Comparison of ENCODE assay signal across 8 mouse cellular contexts in the genomic region with DNA sequence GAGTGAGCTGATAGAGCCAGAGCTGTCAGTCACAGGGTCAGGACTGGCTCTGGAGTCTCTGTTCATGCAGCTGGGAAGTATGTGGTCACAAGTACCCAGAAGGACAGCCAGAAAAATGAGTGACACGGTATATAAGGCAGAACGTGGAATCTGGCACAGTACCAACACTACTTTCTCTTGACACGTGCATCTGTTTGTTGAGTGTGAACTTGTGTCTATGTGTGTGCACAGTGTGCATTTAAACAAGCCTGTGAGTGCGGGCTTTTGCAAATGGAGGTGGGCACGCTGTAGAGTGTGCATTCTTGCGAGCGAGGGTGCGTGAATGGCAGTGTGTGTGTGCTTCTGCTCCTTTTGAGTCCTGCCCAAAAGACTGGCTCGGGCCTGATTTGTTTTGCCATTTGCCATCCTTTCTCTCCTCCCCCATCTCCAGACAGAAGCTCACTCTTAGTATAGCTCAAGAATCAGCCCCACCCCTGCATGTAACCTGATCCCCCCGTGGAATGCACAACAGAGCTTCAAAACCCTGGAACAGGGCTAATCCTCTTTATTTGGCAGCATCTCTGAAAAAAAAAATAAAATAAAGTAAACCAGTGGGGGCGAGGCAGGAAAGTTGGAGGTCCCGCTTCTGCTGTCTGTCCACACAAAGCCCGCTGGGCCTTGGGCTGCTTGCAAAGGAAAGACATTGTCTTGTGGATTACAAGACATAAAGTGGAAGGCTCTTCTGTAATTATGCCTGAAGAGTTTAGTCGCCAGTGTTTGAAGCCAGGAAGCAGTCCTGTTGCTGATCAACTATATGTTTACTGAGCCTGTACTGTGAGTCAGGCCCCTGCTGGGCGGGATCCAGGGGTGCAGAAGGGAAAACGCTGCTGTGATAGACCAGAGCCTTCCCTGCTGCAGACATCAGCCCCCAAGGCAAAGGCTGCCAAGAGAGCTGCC. TPM values are rescaled to one million over a fixed set of nuclear protein-coding genes. Genes with fewer than 3 reads are reported as not detected.
DNase-seq lines count a peak whose midpoint lies in the region; ATAC-seq lines count a peak whose summit lies in the region.

No protein-coding gene starts in this region.

- peak overlapping the region; percentile 96 for H3K27ac ChIP-seq in lung, embryonic 16.5 days (ENCODE audit: low read length)
- peak overlapping the region; percentile 88 for H3K27ac ChIP-seq in embryonic facial prominence, embryonic 10.5 days (replicated peaks)
- no peak overlapping the region for H3K27ac ChIP-seq in hindbrain, embryonic 16.5 days (ENCODE audit: low read depth, low read length)
- H3K27ac ChIP-seq in midbrain, embryonic 16.5 days (ENCODE audit: low read length) = no peak overlapping the region

- H3K4me2 ChIP-seq in lung, embryonic 16.5 days (ENCODE audit: low read depth, low read length) = peak overlapping the region; percentile 35
- H3K4me2 ChIP-seq in hindbrain, embryonic 16.5 days (ENCODE audit: low read length) = no peak overlapping the region
- H3K4me2 ChIP-seq in midbrain, embryonic 16.5 days (ENCODE audit: low read length) = peak overlapping the region; percentile 7; the same call in 1 of the 2 replicates

- H3K27me3 ChIP-seq in lung, embryonic 16.5 days (ENCODE audit: control insufficient read depth, insufficient read depth, low read depth, low read length) = no peaks in the 10 kb centered on the region
- H3K27me3 ChIP-seq in embryonic facial prominence, embryonic 10.5 days (replicated peaks; ENCODE audit: low read depth, poor library complexity, severe bottlenecking) = 0 out of 2 replicates have a peak, but pooled peaks cover 7% of the 10 kb centered on the region
- no peaks in the 10 kb centered on the region for H3K27me3 ChIP-seq in hindbrain, embryonic 16.5 days (replicated peaks; ENCODE audit: control insufficient read depth, insufficient read depth, low read length)
- no peaks in the 10 kb centered on the region for H3K27me3 ChIP-seq in midbrain, embryonic 16.5 days (ENCODE audit: control insufficient read depth, insufficient read depth, low read depth, low read length)

- no peaks in the 10 kb centered on the region for H3K9me3 ChIP-seq in lung, embryonic 16.5 days (ENCODE audit: control insufficient read depth, low read length)
- no peaks in the 10 kb centered on the region for H3K9me3 ChIP-seq in embryonic facial prominence, embryonic 10.5 days
- no peaks in the 10 kb centered on the region for H3K9me3 ChIP-seq in hindbrain, embryonic 16.5 days (ENCODE audit: control insufficient read depth, low read length)
- H3K9me3 ChIP-seq in midbrain, embryonic 16.5 days (replicated peaks; ENCODE audit: control insufficient read depth, low read length, poor library complexity, severe bottlenecking) = no peaks in the 10 kb centered on the region

- 4% methylated on average over 16 of the region's 16 CpGs for WGBS in lung, embryonic 16.5 days
- 9% methylated on average over 16 of the region's 16 CpGs for WGBS in embryonic facial prominence, embryonic 10.5 days
- WGBS in hindbrain, embryonic 16.5 days = 12% methylated on average over 16 of the region's 16 CpGs
- whole genome bisulfite sequencing in midbrain, embryonic 16.5 days = 5% methylated on average over 16 of the region's 16 CpGs

- H3K4me3 ChIP-seq in lung, embryonic 16.5 days (ENCODE audit: low read length) = no peak overlapping the region
- peak overlapping the region; percentile 36 for H3K4me3 ChIP-seq in embryonic facial prominence, embryonic 10.5 days
- H3K4me3 ChIP-seq in hindbrain, embryonic 16.5 days (ENCODE audit: low read length) = no peak overlapping the region
- no peak overlapping the region for H3K4me3 ChIP-seq in midbrain, embryonic 16.5 days (ENCODE audit: low read depth, low read length)

- H3K4me1 ChIP-seq in lung, embryonic 16.5 days (replicated peaks; ENCODE audit: control insufficient read depth, insufficient read depth, low read length) = peaks cover 31% of the 10 kb centered on the region
- peaks cover 42% of the 10 kb centered on the region for H3K4me1 ChIP-seq in embryonic facial prominence, embryonic 10.5 days
- H3K4me1 ChIP-seq in hindbrain, embryonic 16.5 days (ENCODE audit: control insufficient read depth, insufficient read depth, low read depth, low read length) = peaks cover 12% of the 10 kb centered on the region
- peaks cover 11% of the 10 kb centered on the region; the same call in 1 of the 2 replicates for H3K4me1 ChIP-seq in midbrain, embryonic 16.5 days (ENCODE audit: control insufficient read depth, insufficient read depth, low read length)

- ATAC-seq in lung, embryonic 16.5 days (ENCODE audit: low read depth) = peak; percentile 92
- ATAC-seq in hindbrain, embryonic 16.5 days = peak; percentile 78
- ATAC-seq in midbrain, embryonic 16.5 days = peak; percentile 77

- no peak for DNase-seq in lung, postnatal 25 days (ENCODE audit: low spot score)
- peak; percentile 85 for DNase-seq in embryonic facial prominence, embryonic 10.5 days (ENCODE audit: low spot score)
- no peak for DNase-seq in cerebellum, adult 9-11 months
- no peak for DNase-seq in urinary bladder, adult 18-20 months (ENCODE audit: low spot score in 2 of 2)
- DNase-seq in adrenal gland, adult 18-20 months (ENCODE audit: low spot score in 2 of 2) = no peak

- no peaks in the 10 kb centered on the region for H3K36me3 ChIP-seq in lung, embryonic 16.5 days (ENCODE audit: control insufficient read depth, insufficient read depth, low read length)
- H3K36me3 ChIP-seq in embryonic facial prominence, embryonic 10.5 days (replicated peaks) = no peaks in the 10 kb centered on the region
- no peaks in the 10 kb centered on the region for H3K36me3 ChIP-seq in hindbrain, embryonic 16.5 days (ENCODE audit: control insufficient read depth, insufficient read depth, low read length)
- H3K36me3 ChIP-seq in midbrain, embryonic 16.5 days (ENCODE audit: control insufficient read depth, insufficient read depth, low read length) = no peaks in the 10 kb centered on the region

- peak overlapping the region; percentile 43 for H3K9ac ChIP-seq in lung, embryonic 16.5 days (ENCODE audit: low read length)
- no peak overlapping the region; the same call in 1 of the 2 replicates for H3K9ac ChIP-seq in hindbrain, embryonic 16.5 days (ENCODE audit: low read depth, low read length)
- no peak overlapping the region for H3K9ac ChIP-seq in midbrain, embryonic 16.5 days (ENCODE audit: low read depth, low read length)

RNA-seq across cellular contexts. Expression of a gene that starts 28.5 kb away (rescaled TPM):
- 54.2 and 58.1 TPM in 2 replicates for polyA plus RNA-seq in lung, embryonic 16.5 days (2015; fragmentation: Nextera tagmentation; extraction: Ambion mirVana)
- 20.2 and 23.4 TPM in 2 replicates for polyA plus RNA-seq in embryonic facial prominence, embryonic 10.5 days (2016; fragmentation: Nextera tagmentation; extraction: Ambion mirVana)
- 7.5 and 8.6 TPM in 2 replicates for polyA plus RNA-seq in hindbrain, embryonic 16.5 days (2015; fragmentation: Nextera tagmentation; extraction: Ambion mirVana)
- polyA plus RNA-seq in midbrain, embryonic 16.5 days (2015; fragmentation: Nextera tagmentation; extraction: Ambion mirVana) = 5.3 TPM in 2 replicates
- 10 to 100 TPM; 48.3 to 51.5 TPM for total RNA-seq in adrenal gland, adult 18-20 months (2021)

Comparison
In these comparisons a context has a peak if more than half of its experiments do, and no peak if none do; other contexts are left out.
1. H3K27ac ChIP-seq: peak in lung, embryonic 16.5 days (single experiment) and embryonic facial prominence, embryonic 10.5 days (single experiment); none in hindbrain, embryonic 16.5 days (single experiment) and midbrain, embryonic 16.5 days (single experiment).
2. Peak in every context shown above with its lines, with median percentiles within 50 percentile points of each other: ATAC-seq.